In genomic region chr1:129532206-129532605, GRCm38 (mm10) we compare ENCODE assay signal across 22 mouse cellular contexts.
DNase-seq lines count a peak whose midpoint lies in the region; ATAC-seq and TF ChIP-seq lines count a peak whose summit lies in the region.
"Had no signal": no experiment of that assay in that cellular context is flagged by ENCODE, and none has a peak within 500 bp of the region (broad histone marks: within the 10 kb centered on the region; RNA-seq: fewer than 3 reads in every experiment).

No protein-coding gene starts in this region.

- H3K4me3 ChIP-seq in forebrain, postnatal 0 days (ENCODE audit: low read depth, low read length), result no peak overlapping the region
- no peak overlapping the region for H3K4me3 ChIP-seq in forebrain, embryonic 16.5 days (replicated peaks; ENCODE audit: low read length)
- H3K4me3 ChIP-seq in left cerebral cortex, adult 2 months, result no peak overlapping the region
- H3K4me3 ChIP-seq: forebrain, embryonic 15.5 days; gastrocnemius, adult 2 months; hindbrain, embryonic 12.5 days; hindbrain, embryonic 15.5 days had no signal

- DNase-seq in cerebellum, postnatal 10 days, result peak; percentile 24 to 37
- peak; percentile 25 for DNase-seq in forebrain, postnatal 0 days
- peak; percentile 18 for DNase-seq in layer of hippocampus, adult 9-11 months
- no peak for DNase-seq in layer of hippocampus, postnatal 10 days (ENCODE audit: low spot score in 2 of 2)
- DNase-seq in brain, adult 2 months (ENCODE audit: low read depth, low spot score), result peak; percentile 65
- DNase-seq in left cerebral cortex, adult 2 months (ENCODE audit: extremely low spot score in 1 of 2, low spot score in 2 of 2), result no peak
- DNase-seq: adrenal gland, postnatal 10 days; B cell, adult 2 months; cerebellum, adult 11 months; gastrocnemius, adult 2 months; gastrocnemius, postnatal 14 days; heart, adult 11 months had no signal

- H3K9me3 ChIP-seq in forebrain, postnatal 0 days (ENCODE audit: low read length), result no peaks in the 10 kb centered on the region
- no peaks in the 10 kb centered on the region for H3K9me3 ChIP-seq in forebrain, embryonic 16.5 days (ENCODE audit: control insufficient read depth, low read length)
- H3K9me3 ChIP-seq: forebrain, embryonic 15.5 days; G1E; hindbrain, embryonic 12.5 days; hindbrain, embryonic 15.5 days had no signal

- ATAC-seq in cerebellum, adult (ENCODE audit: insufficient number of reproducible peaks, low FRiP score, low TSS enrichment), result no peak
- no peak for ATAC-seq in forebrain, postnatal 0 days
- no peak for ATAC-seq in forebrain, embryonic 16.5 days
- ATAC-seq: forebrain, embryonic 15.5 days; intestine, postnatal 0 days; Patski had no signal

- no peaks in the 10 kb centered on the region for H3K36me3 ChIP-seq in forebrain, postnatal 0 days (ENCODE audit: insufficient read depth)
- H3K36me3 ChIP-seq in forebrain, embryonic 16.5 days (ENCODE audit: control insufficient read depth, insufficient read depth), result no peaks in the 10 kb centered on the region
- H3K36me3 ChIP-seq: forebrain, embryonic 15.5 days; G1E; hindbrain, embryonic 12.5 days; hindbrain, embryonic 15.5 days had no signal

- 66% methylated on average over 3 of the region's 3 CpGs for WGBS in forebrain, postnatal 0 days
- 73% methylated on average over 3 of the region's 3 CpGs for WGBS in forebrain, embryonic 16.5 days

- intact Hi-C loops in left cerebral cortex, adult 2 months (cut with DNase I), result no loop called here

- no peak overlapping the region for H3K4me2 ChIP-seq in forebrain, postnatal 0 days (ENCODE audit: low read depth)
- no peak overlapping the region for H3K4me2 ChIP-seq in forebrain, embryonic 16.5 days (ENCODE audit: low read length)
- H3K4me2 ChIP-seq: forebrain, embryonic 15.5 days; heart, embryonic 11.5 days; hindbrain, embryonic 12.5 days; hindbrain, embryonic 15.5 days had no signal

- no peak overlapping the region for H3K27ac ChIP-seq in forebrain, postnatal 0 days (ENCODE audit: low read depth, low read length)
- H3K27ac ChIP-seq in forebrain, embryonic 16.5 days (ENCODE audit: low read length), result no peak overlapping the region
- H3K27ac ChIP-seq in left cerebral cortex, adult 2 months, result no peak overlapping the region
- H3K27ac ChIP-seq: forebrain, embryonic 15.5 days; gastrocnemius, adult 2 months; hindbrain, embryonic 12.5 days; hindbrain, embryonic 15.5 days had no signal

- no peak overlapping the region for H3K9ac ChIP-seq in forebrain, postnatal 0 days
- H3K9ac ChIP-seq in forebrain, embryonic 16.5 days (replicated peaks; ENCODE audit: low read depth, low read length), result no peak overlapping the region
- H3K9ac ChIP-seq: forebrain, embryonic 15.5 days; hindbrain, embryonic 12.5 days; hindbrain, embryonic 15.5 days had no signal

- H3K27me3 ChIP-seq in forebrain, postnatal 0 days (ENCODE audit: insufficient read depth, low read length), result no peaks in the 10 kb centered on the region
- no peaks in the 10 kb centered on the region for H3K27me3 ChIP-seq in forebrain, embryonic 16.5 days (replicated peaks; ENCODE audit: control insufficient read depth, insufficient read depth, low read length)
- H3K27me3 ChIP-seq: CH12.LX; forebrain, embryonic 15.5 days; hindbrain, embryonic 12.5 days; hindbrain, embryonic 15.5 days; Patski had no signal

- no peak for TF ChIP-seq CTCF in forebrain, postnatal 0 days (IDR thresholded peaks at IDR 0.05; ENCODE audit: low read depth)
- no peak for TF ChIP-seq CTCF in left cerebral cortex, adult 2 months (IDR thresholded peaks at IDR 0.05)

- H3K4me1 ChIP-seq in forebrain, postnatal 0 days (ENCODE audit: insufficient read depth), result no peaks in the 10 kb centered on the region
- no peaks in the 10 kb centered on the region for H3K4me1 ChIP-seq in forebrain, embryonic 16.5 days (replicated peaks; ENCODE audit: control insufficient read depth, insufficient read depth, low read length)
- H3K4me1 ChIP-seq: forebrain, embryonic 15.5 days; hindbrain, embryonic 12.5 days; hindbrain, embryonic 15.5 days had no signal

Comparison
In these comparisons a context has a peak if more than half of its experiments do, and no peak if none do; other contexts are left out.
1. DNase-seq: peak in cerebellum, postnatal 10 days (2 of 2), forebrain, postnatal 0 days (single experiment), layer of hippocampus, adult 9-11 months (single experiment) and brain, adult 2 months (single experiment); none in layer of hippocampus, postnatal 10 days (0 of 2) and left cerebral cortex, adult 2 months (0 of 2).